ENCODE assay signal across 9 mouse cellular contexts in genomic region chr11:62606299-62607169, GRCm38 (mm10). TPM values are rescaled to one million over a fixed set of nuclear protein-coding genes. Genes with fewer than 3 reads are reported as not detected.
DNase-seq lines count a peak whose midpoint lies in the region; ATAC-seq and TF ChIP-seq lines count a peak whose summit lies in the region.
"Had no signal": no experiment of that assay in that cellular context is flagged by ENCODE, and none has a peak within 500 bp of the region (broad histone marks: within the 10 kb centered on the region; RNA-seq: fewer than 3 reads in every experiment).

No protein-coding gene starts in this region.

- TF ChIP-seq POLR2A in heart, adult 2 months (IDR thresholded peaks at IDR 0.05; ENCODE audit: insufficient read depth, low read depth, low read length) = 0 out of 2 replicates have a peak, but pooled peaks have one; percentile 18

- no peak overlapping the region for H3K4me2 ChIP-seq in hindbrain, embryonic 15.5 days
- H3K4me2 ChIP-seq in midbrain, embryonic 16.5 days (ENCODE audit: low read length) = no peak overlapping the region

- H3K36me3 ChIP-seq in heart, adult 2 months (ENCODE audit: control insufficient read depth, insufficient read depth, low read length) = peaks cover 13% of the 10 kb centered on the region
- peaks cover 41% of the 10 kb centered on the region for H3K36me3 ChIP-seq in hindbrain, embryonic 15.5 days
- peaks cover 18% of the 10 kb centered on the region for H3K36me3 ChIP-seq in midbrain, embryonic 16.5 days (ENCODE audit: control insufficient read depth, insufficient read depth, low read length)

- peaks cover 3% of the 10 kb centered on the region for H3K4me1 ChIP-seq in heart, adult 2 months (ENCODE audit: control insufficient read depth, insufficient read depth, low read length)
- peaks cover 48% of the 10 kb centered on the region for H3K4me1 ChIP-seq in hindbrain, embryonic 15.5 days (replicated peaks)
- H3K4me1 ChIP-seq in midbrain, embryonic 16.5 days (ENCODE audit: control insufficient read depth, insufficient read depth, low read length) = peaks cover 37% of the 10 kb centered on the region

- WGBS in heart, adult 2 months = 64% methylated on average over 10 of the region's 10 CpGs
- WGBS in hindbrain, embryonic 15.5 days = 60% methylated on average over 10 of the region's 10 CpGs
- WGBS in midbrain, embryonic 16.5 days = 63% methylated on average over 10 of the region's 10 CpGs

- no peak for TF ChIP-seq CTCF in heart, adult 2 months (IDR thresholded peaks at IDR 0.05)

- H3K9me3 ChIP-seq in hindbrain, embryonic 15.5 days = no peaks in the 10 kb centered on the region
- H3K9me3 ChIP-seq in midbrain, embryonic 16.5 days (replicated peaks; ENCODE audit: control insufficient read depth, low read length, poor library complexity, severe bottlenecking) = no peaks in the 10 kb centered on the region
- H3K9me3 ChIP-seq: megakaryocyte, embryonic 14.5 days had no signal

- no peak overlapping the region for H3K9ac ChIP-seq in heart, adult 2 months (ENCODE audit: low read depth, low read length)
- H3K9ac ChIP-seq in hindbrain, embryonic 15.5 days = peak overlapping the region; percentile 23; the same call in 1 of the 2 replicates
- peak overlapping the region; percentile 36 for H3K9ac ChIP-seq in midbrain, embryonic 16.5 days (ENCODE audit: low read depth, low read length)

- no peaks in the 10 kb centered on the region; the same call in 1 of the 2 replicates for H3K79me2 ChIP-seq in heart, adult 2 months (replicated peaks; ENCODE audit: control insufficient read depth, insufficient read depth, low read length)

- DNase-seq in heart, adult 2 months = no peak
- DNase-seq in heart, postnatal 25 days (ENCODE audit: low spot score) = no peak
- DNase-seq in R1 (ENCODE audit: low read depth, low spot score) = peak; percentile 61
- no peak for DNase-seq in thymus, postnatal 14 days

- intact Hi-C loops in heart, adult 2 months (cut with DNase I) = loop anchor here (10.0 kb wide), 1 partner anchor 268 kb away; the partner anchor contains the start of gene Tvp23b
- intact Hi-C loops in heart, postnatal 25 days (cut with DNase I) = no loop called here

- TF ChIP-seq EP300 in heart, adult 2 months (IDR thresholded peaks at IDR 0.05; ENCODE audit: insufficient read depth, low read depth, low read length) = no peak

- H3K27me3 ChIP-seq in heart, adult 2 months (ENCODE audit: control insufficient read depth, insufficient read depth, low read length) = no peaks in the 10 kb centered on the region
- no peaks in the 10 kb centered on the region for H3K27me3 ChIP-seq in hindbrain, embryonic 15.5 days
- H3K27me3 ChIP-seq in midbrain, embryonic 16.5 days (ENCODE audit: control insufficient read depth, insufficient read depth, low read depth, low read length) = no peaks in the 10 kb centered on the region
- H3K27me3 ChIP-seq: megakaryocyte, embryonic 14.5 days had no signal

- H3K27ac ChIP-seq in heart, adult 2 months = no peak overlapping the region
- peak overlapping the region; percentile 49; the same call in 1 of the 2 replicates for H3K27ac ChIP-seq in hindbrain, embryonic 15.5 days (replicated peaks)
- 0 out of 2 replicates have a peak overlapping the region, but pooled peaks have one; percentile 5 for H3K27ac ChIP-seq in midbrain, embryonic 16.5 days (ENCODE audit: low read length)

- H3K4me3 ChIP-seq in heart, adult 2 months = no peak overlapping the region
- no peak overlapping the region for H3K4me3 ChIP-seq in hindbrain, embryonic 15.5 days
- H3K4me3 ChIP-seq in midbrain, embryonic 16.5 days (ENCODE audit: low read depth, low read length) = no peak overlapping the region

- no peak for ATAC-seq in hindbrain, embryonic 15.5 days (ENCODE audit: low FRiP score, low read depth)
- no peak for ATAC-seq in midbrain, embryonic 16.5 days
- no peak for ATAC-seq in inflammation-experienced regulatory T-cells, adult 6 months
- no peak for ATAC-seq in frontal cortex, adult (ENCODE audit: low TSS enrichment)

RNA-seq across cellular contexts. Expression of gene Trpv2, which starts 32.2 kb away (rescaled TPM):
- 1 to 10 TPM; 2.6 to 3.5 TPM for total RNA-seq in heart, adult 2 months (2021)
- 4.6 and 5.6 TPM in 2 replicates for polyA plus RNA-seq in heart, adult 2 months (2012; rRNA removed)
- 1 to 10 TPM; 2.4 to 3.3 TPM for total RNA-seq in heart, postnatal 25 days (2021)
- 30.9 and 31.2 TPM in 2 replicates for polyA plus RNA-seq in hindbrain, embryonic 15.5 days (2015; fragmentation: Nextera tagmentation; extraction: Ambion mirVana)
- 43.5 and 43.7 TPM in 2 replicates for polyA plus RNA-seq in midbrain, embryonic 16.5 days (2015; fragmentation: Nextera tagmentation; extraction: Ambion mirVana)
- polyA plus RNA-seq in inflammation-experienced regulatory T-cells, adult 6 months (2017; shearing (Covaris generic)) = 100 to 1,000 TPM in 1 of 3 experiments, 10 to 100 TPM in 2; 73.0 to 108 (median 73.7) TPM

RNA-seq across cellular contexts. Expression of gene Lrrc75a, which starts 41.8 kb away (rescaled TPM):
- 1 to 10 TPM; 3.3 to 4.2 TPM for total RNA-seq in heart, adult 2 months (2021)
- 6.2 and 9.6 TPM in 2 replicates for polyA plus RNA-seq in heart, adult 2 months (2012; rRNA removed)
- total RNA-seq in heart, postnatal 25 days (2021) = 1 to 10 TPM; 4.9 to 6.4 TPM
- polyA plus RNA-seq in hindbrain, embryonic 15.5 days (2015; fragmentation: Nextera tagmentation; extraction: Ambion mirVana) = 12.4 and 12.9 TPM in 2 replicates
- polyA plus RNA-seq in midbrain, embryonic 16.5 days (2015; fragmentation: Nextera tagmentation; extraction: Ambion mirVana) = 10.0 and 10.2 TPM in 2 replicates
- 1 to 10 TPM; 1.8 to 2.6 (median 2.1) TPM for polyA plus RNA-seq in inflammation-experienced regulatory T-cells, adult 6 months (2017; shearing (Covaris generic))

RNA-seq across cellular contexts. Expression of gene Mmgt2, which starts 41.9 kb away (rescaled TPM):
- total RNA-seq in heart, adult 2 months (2021) = 1 to 10 TPM; 5.8 to 8.6 TPM
- 8.7 and 8.9 TPM in 2 replicates for polyA plus RNA-seq in heart, adult 2 months (2012; rRNA removed)
- total RNA-seq in heart, postnatal 25 days (2021) = 1 to 10 TPM; 6.9 to 7.0 TPM
- polyA plus RNA-seq in hindbrain, embryonic 15.5 days (2015; fragmentation: Nextera tagmentation; extraction: Ambion mirVana) = 23.7 and 26.4 TPM in 2 replicates
- 20.4 and 20.6 TPM in 2 replicates for polyA plus RNA-seq in midbrain, embryonic 16.5 days (2015; fragmentation: Nextera tagmentation; extraction: Ambion mirVana)
- polyA plus RNA-seq in inflammation-experienced regulatory T-cells, adult 6 months (2017; shearing (Covaris generic)) = 10 to 100 TPM; 33.7 to 47.7 (median 38.7) TPM

RNA-seq across cellular contexts. Expression of gene Ubb, which starts 55.6 kb away (rescaled TPM):
- 100 to 1,000 TPM; 626 to 699 TPM for total RNA-seq in heart, adult 2 months (2021)
- 1,026 and 1,119 TPM in 2 replicates for polyA plus RNA-seq in heart, adult 2 months (2012; rRNA removed)
- total RNA-seq in heart, postnatal 25 days (2021) = 100 to 1,000 TPM; 561 to 624 TPM
- 4,365 and 4,386 TPM in 2 replicates for polyA plus RNA-seq in hindbrain, embryonic 15.5 days (2015; fragmentation: Nextera tagmentation; extraction: Ambion mirVana)
- polyA plus RNA-seq in midbrain, embryonic 16.5 days (2015; fragmentation: Nextera tagmentation; extraction: Ambion mirVana) = 4,809 and 4,815 TPM in 2 replicates
- 1,000 to 10,000 TPM; 5,207 to 7,023 (median 5,768) TPM for polyA plus RNA-seq in inflammation-experienced regulatory T-cells, adult 6 months (2017; shearing (Covaris generic))
